Mouse (Mus musculus): ENCODE measurements around the gene Mettl17.

Gene Mettl17

DNA sequence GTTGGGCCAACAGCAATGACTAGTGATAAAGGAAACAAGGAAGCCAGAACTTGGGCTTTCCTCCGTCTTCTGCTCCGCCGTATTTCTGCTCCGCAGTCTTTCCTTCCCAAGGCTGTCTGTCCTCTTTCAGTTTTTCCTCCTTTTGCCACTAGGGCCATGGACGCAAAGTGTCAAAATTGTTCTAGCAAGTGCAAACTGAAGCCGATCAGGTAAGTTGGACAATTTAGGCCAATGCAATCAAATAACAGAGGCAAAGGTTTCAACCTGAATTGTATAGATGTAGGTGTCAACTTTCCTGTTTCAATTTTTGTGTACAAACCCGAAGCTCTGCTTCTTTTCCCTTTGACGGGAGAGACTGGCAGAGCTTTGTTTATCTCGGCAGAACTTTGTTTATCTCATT lies 45.3 kb downstream of the Mettl17 start:
- DNase-seq = no peak

DNA sequence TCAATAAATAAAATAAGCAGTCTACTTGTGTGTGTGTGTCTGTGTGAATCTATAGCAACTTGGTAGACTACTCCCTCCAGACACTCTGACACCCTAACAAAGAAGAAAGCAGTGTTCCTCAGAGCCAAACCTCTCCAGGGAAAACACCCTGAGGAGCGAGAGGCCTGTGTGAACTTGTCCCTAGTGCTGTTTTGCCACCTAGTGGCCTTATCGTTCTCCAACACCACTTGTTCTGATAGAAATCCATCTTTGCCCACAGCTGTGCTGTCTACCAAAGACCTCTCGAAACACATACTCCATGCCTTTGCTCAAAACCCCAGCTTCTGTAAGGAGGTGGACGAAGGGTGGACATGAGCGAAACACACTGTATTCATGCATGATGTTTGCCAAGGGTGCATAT lies 46.2 kb downstream of the Mettl17 start:
- DNase-seq = peak; percentile 71

DNA sequence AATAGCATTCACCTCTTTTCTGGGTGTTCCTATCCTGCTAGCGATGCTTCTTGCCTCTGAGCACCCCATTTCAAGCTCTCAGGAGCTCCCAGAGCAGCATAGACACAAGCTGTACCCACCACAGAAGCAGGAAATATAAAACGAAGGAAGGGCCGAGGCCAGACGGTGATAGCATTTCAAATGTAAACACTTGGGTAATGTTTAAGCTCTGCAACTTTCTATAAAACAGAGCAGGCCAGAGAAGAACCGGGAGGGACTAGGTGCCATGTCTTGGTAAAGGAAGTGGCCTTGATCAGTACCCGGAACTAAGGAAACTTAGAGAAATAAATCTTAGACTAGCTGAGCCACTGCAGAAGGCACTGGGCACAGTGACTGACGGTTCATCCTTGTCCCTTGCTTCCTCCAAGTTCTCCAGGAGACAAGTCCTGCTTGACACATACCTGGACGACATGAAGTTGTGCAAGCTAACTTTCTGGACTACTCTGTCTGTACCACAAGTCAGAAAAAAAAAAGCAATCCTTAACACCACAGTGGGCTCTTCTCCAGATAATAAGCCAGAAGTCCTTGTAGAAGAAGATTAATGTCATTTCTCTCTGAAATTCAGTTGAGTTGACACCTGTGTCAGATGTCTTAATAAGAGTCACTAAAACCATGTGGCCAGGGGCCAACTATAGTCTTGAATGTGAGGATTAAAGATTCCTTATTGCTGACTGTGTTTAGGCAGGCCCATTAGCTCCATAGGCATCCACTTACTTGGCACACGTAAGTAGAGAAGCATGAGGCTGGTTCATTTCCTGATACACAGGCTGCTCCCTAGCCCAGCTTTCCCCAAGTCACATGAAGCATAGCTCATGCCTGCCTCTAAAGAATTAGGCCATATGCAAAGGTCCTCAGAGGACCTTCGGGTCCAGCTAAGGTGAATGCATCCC lies 47.7 kb downstream of the Mettl17 start:
- DNase-seq = no peak

DNA sequence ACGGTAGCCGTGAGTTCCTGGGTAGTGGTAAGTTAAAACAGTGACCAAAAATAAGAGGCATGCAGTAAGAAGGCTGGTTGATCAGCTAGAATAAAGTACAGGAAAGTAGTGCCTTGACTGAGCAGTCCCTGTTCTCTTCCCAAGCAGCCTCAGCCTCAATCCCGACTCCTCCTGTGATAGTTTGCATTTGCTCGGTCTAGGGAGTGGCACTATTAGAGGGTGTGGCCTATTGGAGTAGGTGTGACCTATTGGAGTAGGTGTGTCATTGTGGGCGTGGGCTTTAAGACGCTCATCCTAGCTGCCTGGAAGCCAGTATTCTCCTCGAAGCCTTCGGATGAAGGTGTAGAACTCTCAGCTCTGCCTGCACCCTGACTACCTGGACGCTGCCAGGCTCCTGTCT lies 54.4 kb downstream of the Mettl17 start:
- no peak for DNase-seq

DNA sequence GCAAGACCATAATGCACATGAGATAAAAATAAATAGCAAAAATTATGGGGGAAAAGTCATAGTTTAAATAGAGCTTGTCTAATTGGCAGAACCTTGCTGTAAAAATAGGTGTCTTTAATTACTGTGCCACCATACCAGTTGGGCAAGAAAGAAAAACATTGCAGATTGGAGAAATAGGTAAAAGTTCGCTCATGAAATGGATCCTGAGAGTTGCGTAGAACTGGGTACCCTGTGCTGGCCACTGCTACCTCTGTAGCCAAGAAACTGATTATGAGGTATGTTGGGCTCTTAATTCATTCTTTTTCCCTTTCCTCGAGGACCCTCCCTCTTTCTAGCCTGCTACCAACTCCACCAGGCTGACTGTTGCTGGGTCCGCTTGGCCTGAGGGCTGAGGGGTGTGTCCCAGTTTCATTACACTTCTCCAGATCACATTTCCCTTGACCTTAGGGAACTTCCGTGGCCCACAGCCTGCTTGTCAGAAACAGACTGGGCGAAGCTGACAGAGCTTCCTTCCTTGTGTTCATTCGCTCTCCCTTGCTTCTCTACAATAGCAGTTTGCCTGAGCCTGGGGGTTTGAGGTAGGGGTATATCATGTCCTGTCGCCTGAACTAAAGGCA lies 56.4 kb downstream of the Mettl17 start:
- peak; percentile 43 for DNase-seq

DNA sequence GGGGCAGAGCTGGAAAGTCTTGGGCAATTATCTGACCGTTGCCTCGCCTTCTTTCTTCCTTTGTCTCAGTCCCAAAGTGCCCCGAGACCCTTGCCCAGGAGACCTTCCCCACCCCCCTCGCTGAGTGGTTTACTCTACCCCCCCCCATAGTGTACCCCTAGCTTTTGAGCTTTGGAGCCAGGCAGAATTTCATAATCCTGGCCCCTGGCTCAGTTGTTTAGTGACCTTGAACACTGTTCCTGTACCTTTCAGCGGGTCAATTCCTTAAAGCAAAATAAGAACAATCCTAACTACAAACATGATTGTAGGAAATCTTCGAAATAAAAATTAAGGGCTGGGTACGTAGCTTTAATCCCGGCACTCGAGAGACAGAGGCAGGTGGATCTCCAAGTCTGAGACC lies 56.9 kb downstream of the Mettl17 start:
- DNase-seq = no peak

DNA sequence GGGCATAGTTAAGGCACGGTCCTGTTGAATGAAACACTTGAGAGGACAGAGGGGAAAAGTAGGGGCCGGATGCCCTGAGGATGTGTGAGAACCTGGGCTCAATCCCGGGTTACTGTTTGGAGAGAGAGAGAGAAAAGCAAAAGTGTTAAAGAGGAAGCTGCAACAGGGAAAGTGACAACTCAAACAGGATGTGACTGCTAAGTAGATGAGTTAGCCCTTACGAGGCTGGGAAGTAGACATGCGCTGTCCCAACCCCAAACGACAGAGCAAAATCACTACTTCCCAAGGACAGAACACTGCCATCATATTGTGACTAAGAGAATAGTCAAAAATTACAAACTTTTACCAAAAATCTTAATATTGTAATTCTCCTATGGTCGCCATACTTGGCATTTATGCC lies 57.6 kb downstream of the Mettl17 start:
- no peak for DNase-seq

Data from kidney, adult 18-20 months (tissue).